8 mouse cellular contexts compared by ENCODE assay signal in the genomic region with DNA sequence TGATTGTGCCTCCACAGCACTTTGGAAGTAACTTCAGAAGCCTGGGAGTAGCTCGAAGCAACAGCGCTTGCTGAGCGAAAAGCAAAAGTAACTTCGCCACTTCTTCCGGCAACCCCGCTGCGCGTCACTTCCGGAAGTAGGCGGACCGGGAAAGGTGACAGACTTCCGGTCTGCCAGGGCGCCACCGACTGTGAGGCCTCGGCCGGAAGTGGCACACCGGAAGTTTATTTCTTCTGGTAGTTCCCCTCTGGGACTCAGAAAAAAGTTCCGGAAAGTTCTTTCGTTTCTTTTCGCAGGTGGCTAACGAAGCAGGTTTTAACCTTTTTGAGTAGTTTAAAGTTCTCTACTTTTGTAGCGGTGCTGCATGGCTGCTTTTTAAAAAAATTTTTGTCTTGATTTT. TPM values are rescaled to one million over a fixed set of nuclear protein-coding genes. Genes with fewer than 3 reads are reported as not detected.
A peak's percentile ranks its signal among the peaks of the same experiment; 100 is the strongest.
DNase-seq lines count a peak whose midpoint lies in the region; ATAC-seq lines count a peak whose summit lies in the region.

Gene Nr1h2 (minus strand): TSS at position 126 of the 400 bp plus-strand sequence.

- H3K9me3 ChIP-seq in hindbrain, embryonic 14.5 days (ENCODE audit: control insufficient read depth, low read length) = no peaks in the 10 kb centered on the region

- H3K4me1 ChIP-seq in hindbrain, embryonic 14.5 days (replicated peaks; ENCODE audit: control insufficient read depth, insufficient read depth, low read length) = peaks cover 6% of the 10 kb centered on the region

- peak within 1 kb of the TSS; percentile 84 for H3K27ac ChIP-seq in hindbrain, embryonic 14.5 days

- peak; percentile 74 for ATAC-seq in hindbrain, embryonic 14.5 days (ENCODE audit: low FRiP score)

- H3K4me3 ChIP-seq in hindbrain, embryonic 14.5 days (replicated peaks; ENCODE audit: low read length) = peak within 1 kb of the TSS; percentile 68

- peak within 1 kb of the TSS; percentile 46 for H3K9ac ChIP-seq in hindbrain, embryonic 14.5 days

- H3K4me2 ChIP-seq in hindbrain, embryonic 14.5 days (replicated peaks) = peak within 1 kb of the TSS; percentile 69

- WGBS in hindbrain, embryonic 14.5 days = under 1% methylated on average over 22 of the region's 22 CpGs

- no peaks in the 10 kb centered on the region for H3K27me3 ChIP-seq in hindbrain, embryonic 14.5 days (ENCODE audit: control insufficient read depth, insufficient read depth, low read length)

- peak; percentile 97 for DNase-seq in R1 (ENCODE audit: low read depth, low spot score)
- DNase-seq in cerebellum, postnatal 25 days = peak; percentile 94 to 97
- peak; percentile 79 to 91 for DNase-seq in frontal cortex, postnatal 25 days (ENCODE audit: low spot score in 2 of 2)
- peak; percentile 97 for DNase-seq in hindbrain, embryonic 14.5 days (ENCODE audit: low spot score)
- peak; percentile 92 to 93 for DNase-seq in layer of hippocampus, postnatal 36 days
- peak; percentile 98 for DNase-seq in lung, postnatal 36 days
- peak; percentile 97 for DNase-seq in retina, postnatal 1 day
- DNase-seq in urinary bladder, adult 18-20 months (ENCODE audit: low spot score in 2 of 2) = peak; percentile 91 to 94

- peaks cover 28% of the 10 kb centered on the region for H3K36me3 ChIP-seq in hindbrain, embryonic 14.5 days (replicated peaks; ENCODE audit: control insufficient read depth, insufficient read depth)

RNA-seq across cellular contexts. Expression of gene Nr1h2, which starts in this region (rescaled TPM):
- 50.7 and 53.6 TPM in 2 replicates for polyA plus RNA-seq in hindbrain, embryonic 14.5 days (2014; fragmentation: Nextera tagmentation; extraction: Ambion mirVana)
- 10 to 100 TPM; 58.7 to 62.1 TPM for total RNA-seq in layer of hippocampus, postnatal 36 days (2021)

Comparison
In these comparisons a context has a peak if more than half of its experiments do, and no peak if none do; other contexts are left out.
1. Peak in every context shown above with its lines: DNase-seq, ATAC-seq, H3K4me3 ChIP-seq and H3K27ac ChIP-seq.